Mouse (Mus musculus): ENCODE measurements around the gene Dxo. TPM values are rescaled to one million over a fixed set of nuclear protein-coding genes. Genes with fewer than 3 reads are reported as not detected.
A peak's percentile ranks its signal among the peaks of the same experiment; 100 is the strongest.

Dxo gene
- polyA plus RNA-seq, 1 experiment from 2014 or later, result 66.4 TPM

DNA sequence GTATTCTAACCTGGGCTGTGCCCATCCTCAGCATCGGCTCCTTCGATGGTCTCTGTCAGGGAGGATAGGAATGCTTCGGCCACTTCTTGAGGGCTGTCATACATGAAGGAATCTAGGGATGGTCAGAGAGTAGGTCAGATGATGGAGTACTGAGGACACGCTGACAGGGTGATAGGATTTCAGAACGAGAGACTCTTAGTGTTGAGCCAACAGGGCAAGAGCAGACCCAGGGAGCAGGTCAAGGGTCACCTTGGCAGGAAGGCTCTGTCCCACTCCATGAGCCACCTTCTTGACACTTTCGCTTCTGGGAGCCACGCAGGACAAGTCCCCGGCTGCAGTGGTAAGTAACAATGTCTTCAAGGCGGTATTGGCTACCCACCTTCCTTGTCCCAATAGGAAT is 23.7 kb downstream of the Dxo start:
- Histone ChIP-seq H3K9ac (ENCODE audit: low read depth, low read length) (no peak overlapping the region), H3K9me3 (ENCODE audit: control insufficient read depth, low read length) (no peaks in the 10 kb centered on the region), H3K4me2 (replicated peaks; ENCODE audit: low read depth, low read length) (no peak overlapping the region), H3K27ac (ENCODE audit: low read depth, low read length) (no peak overlapping the region), H3K27me3 (ENCODE audit: control insufficient read depth, insufficient read depth, low read length) (no peaks in the 10 kb centered on the region), H3K4me1 (ENCODE audit: control insufficient read depth, insufficient read depth, low read length) (no peaks in the 10 kb centered on the region), H3K36me3 (ENCODE audit: control insufficient read depth, insufficient read depth, low read length) (peaks cover 13% of the 10 kb centered on the region; the same call in 1 of the 2 replicates), H3K4me3 (ENCODE audit: low read length) (no peak overlapping the region)
- 79% methylated on average over 9 of the region's 9 CpGs for WGBS
- no peak for ATAC-seq (ENCODE audit: low FRiP score, low TSS enrichment)

DNA sequence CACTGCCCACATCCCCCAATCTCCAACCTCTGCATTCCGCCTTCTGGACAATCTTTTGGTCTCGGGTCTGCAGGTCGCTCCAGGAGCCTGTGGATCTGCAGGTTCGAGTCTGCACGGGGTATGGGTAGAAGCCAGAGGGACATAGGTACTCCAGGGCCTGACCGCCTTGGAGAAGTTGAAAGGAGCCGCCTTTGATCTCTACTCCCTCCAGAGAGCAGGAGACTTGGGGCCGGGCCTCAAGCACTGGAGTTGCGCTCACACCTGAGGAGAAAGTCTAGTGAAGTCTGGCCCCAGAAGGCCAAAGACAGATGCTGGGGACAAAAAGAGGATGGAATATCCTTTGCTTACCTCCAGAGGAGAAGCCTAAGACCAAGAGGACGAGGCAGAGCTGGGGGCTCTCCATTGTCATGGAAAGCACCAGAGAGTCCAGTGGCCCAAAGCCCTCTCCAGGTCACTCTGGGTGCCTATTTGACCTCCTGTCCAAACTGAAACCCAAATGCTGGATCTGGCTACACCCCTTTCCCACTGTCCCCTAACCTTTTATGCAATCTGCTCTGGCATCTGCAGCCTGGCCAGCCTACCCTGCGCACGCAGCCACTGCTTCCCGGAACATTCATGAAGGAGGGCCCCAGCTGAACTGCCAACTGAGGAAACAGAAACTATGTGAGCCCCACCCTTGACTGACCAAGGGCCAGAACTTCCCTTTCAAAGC is 25.0 kb downstream of the Dxo start:
- ATAC-seq (ENCODE audit: low FRiP score, low TSS enrichment), result no peak
- no peaks in the 10 kb centered on the region for H3K27me3 ChIP-seq (ENCODE audit: control insufficient read depth, insufficient read depth, low read length)
- 61% methylated on average over 13 of the region's 13 CpGs for WGBS
- H3K4me2 ChIP-seq (replicated peaks; ENCODE audit: low read depth, low read length), result no peak overlapping the region
- no peak overlapping the region for H3K9ac ChIP-seq (ENCODE audit: low read depth, low read length)
- no peak overlapping the region for H3K4me3 ChIP-seq (ENCODE audit: low read length)
- H3K36me3 ChIP-seq (ENCODE audit: control insufficient read depth, insufficient read depth, low read length), result peaks cover 4% of the 10 kb centered on the region; the same call in 1 of the 2 replicates
- no peak overlapping the region for H3K27ac ChIP-seq (ENCODE audit: low read depth, low read length)
- no peaks in the 10 kb centered on the region for H3K4me1 ChIP-seq (ENCODE audit: control insufficient read depth, insufficient read depth, low read length)
- H3K9me3 ChIP-seq (ENCODE audit: control insufficient read depth, low read length), result no peaks in the 10 kb centered on the region

DNA sequence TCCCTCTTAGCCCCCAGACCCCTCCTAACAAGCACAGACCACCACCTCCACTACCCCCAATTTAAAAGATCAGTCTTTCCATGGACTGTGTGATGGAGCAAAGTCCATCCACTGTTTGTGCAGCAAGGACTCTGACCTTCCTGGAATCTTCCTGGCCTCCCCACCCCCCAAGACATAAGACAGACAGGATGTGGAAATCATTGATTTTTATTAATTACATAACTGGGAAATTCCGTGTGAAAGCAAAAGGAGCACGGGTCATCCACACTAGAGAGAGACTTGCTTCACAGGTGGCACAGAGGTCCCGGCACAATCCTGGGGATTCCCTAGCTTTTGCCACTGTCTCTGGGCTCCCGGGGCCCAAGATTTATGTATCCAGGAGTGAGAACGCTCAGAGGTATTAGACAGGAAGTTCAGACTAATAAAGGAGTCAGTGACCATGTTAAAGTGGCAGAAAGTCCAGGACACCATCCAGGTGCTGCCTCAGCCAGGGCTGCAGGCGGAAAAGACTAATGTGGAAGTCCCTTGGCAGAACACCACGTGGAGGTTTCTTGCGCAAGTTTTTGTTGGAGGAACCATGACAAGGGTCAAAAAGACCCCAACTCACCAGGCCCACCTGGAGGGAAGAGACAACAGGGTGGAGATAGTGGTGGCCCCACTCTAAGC is 25.7 kb downstream of the Dxo start, which contains the start of gene Cfb:
TSS of gene Cfb (minus strand) at position 103 of the 666 bp plus-strand sequence.
- Histone ChIP-seq H3K36me3 (ENCODE audit: control insufficient read depth, insufficient read depth, low read length) (no peaks in the 10 kb centered on the region; the same call in 1 of the 2 replicates), H3K27ac (ENCODE audit: low read depth, low read length) (no peak within 1 kb of the TSS), H3K27me3 (ENCODE audit: control insufficient read depth, insufficient read depth, low read length) (no peaks in the 10 kb centered on the region), H3K9ac (ENCODE audit: low read depth, low read length) (no peak within 1 kb of the TSS), H3K4me1 (ENCODE audit: control insufficient read depth, insufficient read depth, low read length) (no peaks in the 10 kb centered on the region), H3K4me2 (replicated peaks; ENCODE audit: low read depth, low read length) (no peak within 1 kb of the TSS), H3K4me3 (ENCODE audit: low read length) (no peak within 1 kb of the TSS), H3K9me3 (ENCODE audit: control insufficient read depth, low read length) (no peaks in the 10 kb centered on the region)
- ATAC-seq (ENCODE audit: low FRiP score, low TSS enrichment), result no peak
- 36% methylated on average over 8 of the region's 8 CpGs for WGBS

DNA sequence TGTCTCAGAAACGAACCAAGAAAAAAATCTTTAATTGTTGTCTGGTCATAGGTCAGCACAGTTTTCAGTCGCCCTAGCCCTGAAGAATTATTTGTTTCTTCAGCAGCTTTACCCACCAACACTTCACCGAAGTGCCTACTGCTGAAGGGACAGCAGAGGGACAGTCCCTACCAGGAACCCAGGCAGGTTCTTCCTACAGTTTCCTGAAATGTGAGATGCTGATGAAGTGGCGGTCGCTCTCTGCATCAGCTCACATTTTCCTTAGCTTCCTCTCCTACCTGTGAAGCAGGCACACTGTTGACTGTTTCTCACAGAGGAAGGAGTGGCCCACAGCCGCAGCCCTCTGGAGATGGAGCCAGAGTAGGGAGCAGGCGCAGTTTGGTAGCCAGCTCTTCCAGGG is 29.2 kb downstream of the Dxo start:
- Histone ChIP-seq H3K27me3 (ENCODE audit: control insufficient read depth, insufficient read depth, low read length) (no peaks in the 10 kb centered on the region), H3K9me3 (ENCODE audit: control insufficient read depth, low read length) (no peaks in the 10 kb centered on the region), H3K4me2 (replicated peaks; ENCODE audit: low read depth, low read length) (no peak overlapping the region), H3K27ac (ENCODE audit: low read depth, low read length) (no peak overlapping the region), H3K4me3 (ENCODE audit: low read length) (no peak overlapping the region), H3K36me3 (ENCODE audit: control insufficient read depth, insufficient read depth, low read length) (no peaks in the 10 kb centered on the region), H3K9ac (ENCODE audit: low read depth, low read length) (no peak overlapping the region), H3K4me1 (ENCODE audit: control insufficient read depth, insufficient read depth, low read length) (no peaks in the 10 kb centered on the region)
- WGBS, result 53% methylated on average over 7 of the region's 7 CpGs
- no peak for ATAC-seq (ENCODE audit: low FRiP score, low TSS enrichment)

DNA sequence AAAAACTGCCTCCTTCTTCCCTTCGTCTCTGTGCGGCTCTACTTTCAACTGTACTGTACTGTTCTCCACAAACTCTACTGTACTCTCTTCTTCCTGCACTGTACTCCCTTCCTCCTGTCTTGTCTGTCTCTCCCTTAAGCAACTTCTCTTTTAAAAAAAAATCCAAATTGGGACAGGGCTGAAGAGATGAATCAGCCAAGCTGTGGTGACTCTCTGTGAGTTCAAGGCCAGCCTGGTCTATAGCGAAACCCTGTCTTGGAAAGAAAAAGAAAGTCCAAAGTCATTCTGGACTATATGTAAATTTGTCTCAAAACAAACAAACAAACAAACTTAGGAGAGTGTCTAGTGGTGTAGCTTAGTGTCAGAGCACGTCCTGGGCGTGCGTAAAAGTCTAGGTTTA is 37.5 kb downstream of the Dxo start:
- no peaks in the 10 kb centered on the region for H3K9me3 ChIP-seq (ENCODE audit: control insufficient read depth, low read length)
- WGBS, result 88% methylated on average over 6 of the region's 6 CpGs
- no peak overlapping the region for H3K27ac ChIP-seq (ENCODE audit: low read depth, low read length)
- H3K4me3 ChIP-seq (ENCODE audit: low read length), result no peak overlapping the region
- no peaks in the 10 kb centered on the region for H3K4me1 ChIP-seq (ENCODE audit: control insufficient read depth, insufficient read depth, low read length)
- no peak for ATAC-seq (ENCODE audit: low FRiP score, low TSS enrichment)
- no peaks in the 10 kb centered on the region for H3K36me3 ChIP-seq (ENCODE audit: control insufficient read depth, insufficient read depth, low read length)
- H3K27me3 ChIP-seq (ENCODE audit: control insufficient read depth, insufficient read depth, low read length), result no peaks in the 10 kb centered on the region
- H3K9ac ChIP-seq (ENCODE audit: low read depth, low read length), result no peak overlapping the region
- no peak overlapping the region for H3K4me2 ChIP-seq (replicated peaks; ENCODE audit: low read depth, low read length)

DNA sequence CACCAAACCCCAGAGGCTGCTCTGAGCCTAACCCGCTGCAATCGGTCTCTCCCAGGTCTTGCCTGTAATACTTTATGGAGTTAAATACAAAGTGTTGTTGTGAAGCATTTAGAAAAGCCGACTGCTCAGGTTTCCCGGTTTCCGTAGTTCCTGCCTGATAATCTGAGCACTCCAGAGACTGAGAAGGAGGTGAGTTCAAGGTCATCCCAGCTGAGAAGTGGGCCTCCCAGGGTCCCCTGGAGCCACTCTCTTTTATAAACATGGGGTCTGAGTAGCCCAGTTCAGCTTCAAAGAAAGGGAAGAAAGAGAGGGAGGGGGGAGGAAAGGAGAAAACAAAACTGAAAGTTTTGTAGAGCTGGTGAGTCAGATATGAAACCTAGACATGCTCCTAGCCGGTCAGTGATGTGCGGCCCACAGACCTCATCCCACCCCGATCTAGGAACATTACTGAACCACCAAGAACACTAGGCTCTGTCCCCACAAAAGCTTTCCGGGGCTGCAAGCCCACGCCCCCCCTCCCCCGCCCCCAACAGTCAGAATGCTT is 42.6 kb downstream of the Dxo start, which contains the start of gene Zbtb12:
TSS of gene Zbtb12 (plus strand) at position 148 of the 544 bp plus-strand sequence.
- Histone ChIP-seq H3K9ac (ENCODE audit: low read depth, low read length) (0 out of 2 replicates have a peak within 1 kb of the TSS, but pooled peaks have one; percentile 7), H3K27me3 (ENCODE audit: control insufficient read depth, insufficient read depth, low read length) (peaks cover 3% of the 10 kb centered on the region; the same call in 1 of the 2 replicates), H3K27ac (ENCODE audit: low read depth, low read length) (no peak within 1 kb of the TSS), H3K9me3 (ENCODE audit: control insufficient read depth, low read length) (no peaks in the 10 kb centered on the region), H3K4me3 (ENCODE audit: low read length) (no peak within 1 kb of the TSS), H3K36me3 (ENCODE audit: control insufficient read depth, insufficient read depth, low read length) (no peaks in the 10 kb centered on the region), H3K4me1 (ENCODE audit: control insufficient read depth, insufficient read depth, low read length) (no peaks in the 10 kb centered on the region), H3K4me2 (replicated peaks; ENCODE audit: low read depth, low read length) (no peak within 1 kb of the TSS)
- ATAC-seq (ENCODE audit: low FRiP score, low TSS enrichment), result no peak
- WGBS, result 61% methylated on average over 11 of the region's 11 CpGs

DNA sequence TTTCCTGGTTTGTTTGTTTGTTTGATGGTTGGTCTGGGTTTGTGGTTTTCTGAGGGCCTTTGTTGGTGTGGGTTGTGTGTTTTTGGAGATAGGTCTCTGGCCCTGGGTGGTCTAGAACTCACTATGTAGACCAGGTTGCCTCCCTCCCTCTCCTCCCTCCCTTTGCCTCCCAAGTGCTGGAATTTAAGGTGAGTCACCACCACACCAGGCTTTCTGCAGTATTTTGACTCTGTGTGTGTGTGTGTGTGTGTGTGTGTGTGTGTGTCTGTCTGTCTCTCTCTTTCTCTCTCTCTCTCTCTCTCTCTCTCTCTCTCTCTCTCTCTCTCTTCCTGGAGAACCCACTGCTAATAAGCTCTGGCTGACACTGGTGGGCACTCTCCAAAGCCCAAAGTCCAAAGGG is 44.3 kb downstream of the Dxo start:
- Histone ChIP-seq H3K9me3 (ENCODE audit: control insufficient read depth, low read length) (no peaks in the 10 kb centered on the region), H3K27me3 (ENCODE audit: control insufficient read depth, insufficient read depth, low read length) (peaks cover 3% of the 10 kb centered on the region; the same call in 1 of the 2 replicates), H3K9ac (ENCODE audit: low read depth, low read length) (no peak overlapping the region), H3K27ac (ENCODE audit: low read depth, low read length) (no peak overlapping the region), H3K4me3 (ENCODE audit: low read length) (no peak overlapping the region), H3K4me2 (replicated peaks; ENCODE audit: low read depth, low read length) (no peak overlapping the region), H3K36me3 (ENCODE audit: control insufficient read depth, insufficient read depth, low read length) (no peaks in the 10 kb centered on the region), H3K4me1 (ENCODE audit: control insufficient read depth, insufficient read depth, low read length) (no peaks in the 10 kb centered on the region)
- no peak for ATAC-seq (ENCODE audit: low FRiP score, low TSS enrichment)

DNA sequence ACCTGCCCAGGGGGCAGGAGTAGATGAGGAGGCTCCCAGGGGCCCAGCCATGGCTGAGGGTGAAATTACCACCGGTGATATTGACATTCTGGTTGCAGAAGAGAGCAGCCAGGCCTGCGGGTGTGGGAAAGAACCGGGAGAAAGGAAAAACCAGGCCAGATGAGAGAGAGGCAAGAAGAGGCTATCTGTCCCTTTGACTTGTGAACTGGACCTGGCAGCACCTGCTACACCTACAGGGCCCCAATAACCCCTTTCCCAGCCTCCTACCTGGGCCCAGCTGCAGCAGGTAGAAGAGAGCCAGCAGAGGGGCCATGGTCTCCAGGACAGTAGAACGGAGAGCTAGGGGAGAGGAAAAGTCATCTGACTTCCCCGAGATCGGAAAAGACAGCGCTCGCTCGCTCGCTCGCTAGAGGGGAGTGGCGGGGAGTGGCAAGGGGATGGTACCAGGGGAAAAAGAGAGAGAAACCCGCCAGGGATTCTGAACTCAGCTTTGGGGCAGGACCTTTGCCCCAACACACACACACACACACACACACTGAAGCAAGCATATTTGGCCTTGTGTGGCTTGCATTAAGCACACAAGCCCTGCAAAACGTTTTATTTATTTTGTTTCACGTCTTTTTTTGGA is 45.0 kb downstream of the Dxo start, which contains the start of gene Gm20547:
TSS of gene Gm20547 (minus strand) at position 360 of the 628 bp plus-strand sequence.
- WGBS, result 13% methylated on average over 15 of the region's 15 CpGs
- no peaks in the 10 kb centered on the region for H3K4me1 ChIP-seq (ENCODE audit: control insufficient read depth, insufficient read depth, low read length)
- no peak within 1 kb of the TSS for H3K9ac ChIP-seq (ENCODE audit: low read depth, low read length)
- H3K36me3 ChIP-seq (ENCODE audit: control insufficient read depth, insufficient read depth, low read length), result no peaks in the 10 kb centered on the region
- no peaks in the 10 kb centered on the region for H3K9me3 ChIP-seq (ENCODE audit: control insufficient read depth, low read length)
- no peak for ATAC-seq (ENCODE audit: low FRiP score, low TSS enrichment)
- H3K27ac ChIP-seq (ENCODE audit: low read depth, low read length), result no peak within 1 kb of the TSS
- peaks cover 3% of the 10 kb centered on the region; the same call in 1 of the 2 replicates for H3K27me3 ChIP-seq (ENCODE audit: control insufficient read depth, insufficient read depth, low read length)
- no peak within 1 kb of the TSS; the same call in 1 of the 2 replicates for H3K4me3 ChIP-seq (ENCODE audit: low read length)
- H3K4me2 ChIP-seq (replicated peaks; ENCODE audit: low read depth, low read length), result peak within 1 kb of the TSS; percentile 17; the same call in 1 of the 2 replicates
